Mouse (Mus musculus) brain, embryonic 14.5 days (tissue): ENCODE data around the gene Nenf. TPM values are rescaled to one million over a fixed set of nuclear protein-coding genes. Genes with fewer than 3 reads are reported as not detected.

Experiments used
- DNase-seq: peaks from one replicate; pipeline ENCODE4 v3.0.0-alpha.2; 2011; ENCODE audit warnings: low read depth
- CTCF ChIP-seq: fragments of 200-500 bp; IDR thresholded peaks from 2 replicates; pipeline ENCODE4 v1.5.1; 2012; ENCODE audit warnings: inconsistent platforms, mild to moderate bottlenecking, moderate library complexity, borderline replicate concordance; ENCODE audit not compliant: insufficient read depth, insufficient read length; ENCODE audit errors: extremely low read depth
- POLR2A ChIP-seq: fragments of 200-500 bp; IDR thresholded peaks from 2 replicates; pipeline ENCODE4 v1.6.1; 2012; ENCODE audit warnings: mild to moderate bottlenecking, inconsistent platforms, borderline replicate concordance; ENCODE audit not compliant: poor library complexity, insufficient read depth, insufficient read length, severe bottlenecking; ENCODE audit errors: extremely low read depth
- polyA plus RNA-seq: library from polyadenylated mRNA; depleted of rRNA; stranded (reverse); fragments of >200 nt; gene quantifications from 2 replicates; pipeline ENCODE4 v1.2.3, GENCODE M21; 2012; rRNA removed

Gene Nenf
- polyA plus RNA-seq, 1 experiment, result 118 TPM

DNA sequence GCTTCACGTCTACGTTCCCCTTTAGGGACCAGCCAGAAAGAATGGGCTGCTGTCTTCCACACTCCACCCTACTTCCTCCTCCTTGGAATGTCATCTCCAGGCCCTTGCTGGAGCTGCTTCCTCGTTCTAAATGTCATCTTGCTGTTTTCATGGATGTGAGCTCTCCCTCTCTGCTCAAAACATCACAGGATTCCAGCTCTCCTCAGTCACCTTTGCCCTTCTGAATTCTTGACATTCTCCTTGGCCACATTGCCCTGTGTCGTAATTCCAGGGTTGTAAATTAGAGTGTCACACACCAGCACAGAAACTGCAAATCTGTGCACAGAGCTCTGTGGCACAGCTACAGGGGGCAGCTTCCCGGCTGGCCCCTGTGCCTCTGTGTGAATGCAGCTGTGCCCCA, 50.1 kb downstream of the Nenf start:
- TF ChIP-seq CTCF (no peak), POLR2A (no peak)
- DNase-seq, result no peak

DNA sequence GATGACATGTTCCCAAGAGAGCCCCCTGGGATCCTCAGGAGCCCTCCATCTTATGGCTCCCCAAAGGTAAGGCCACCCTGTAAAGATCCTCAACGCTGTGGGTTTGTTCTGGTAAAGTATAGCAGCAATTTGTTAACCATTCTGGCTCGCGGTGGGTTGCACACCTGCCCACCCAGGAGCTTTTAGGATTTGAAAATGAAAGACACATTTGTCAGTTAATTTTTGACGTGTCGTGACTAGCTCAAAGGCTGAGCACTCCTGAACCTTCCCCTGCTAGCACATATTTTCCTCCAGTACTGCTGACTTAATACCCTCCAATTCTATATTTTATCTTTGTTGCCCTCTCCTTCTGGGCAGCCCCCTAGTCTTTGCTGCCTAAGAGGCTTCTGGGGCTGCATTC, 50.8 kb downstream of the Nenf start:
- TF ChIP-seq POLR2A (no peak), CTCF (no peak)

DNA sequence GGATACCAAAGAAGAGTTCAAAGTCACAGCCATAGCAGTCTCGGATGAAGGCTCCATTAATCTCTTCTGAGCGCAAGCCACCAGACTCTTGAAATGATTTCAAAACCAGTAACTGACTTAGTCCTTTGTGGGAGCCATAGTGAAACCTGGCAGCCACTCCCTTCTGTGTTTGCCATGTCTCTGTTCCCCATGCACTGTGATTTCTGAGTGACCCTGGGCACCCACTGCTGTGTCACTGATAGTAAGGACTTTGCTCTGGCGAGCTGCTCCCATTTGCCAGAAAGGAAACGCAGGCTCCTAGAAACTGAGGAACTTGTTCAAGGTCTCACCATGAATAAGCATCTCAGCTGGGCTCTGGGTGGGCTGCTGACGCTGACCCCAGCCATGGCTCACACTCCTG, 54.5 kb downstream of the Nenf start:
- DNase-seq, result no peak
- no peak for TF ChIP-seq CTCF
- TF ChIP-seq POLR2A, result no peak

More for the DNA sequence above, 50.8 kb downstream of the Nenf start:
- no peak for DNase-seq

DNA sequence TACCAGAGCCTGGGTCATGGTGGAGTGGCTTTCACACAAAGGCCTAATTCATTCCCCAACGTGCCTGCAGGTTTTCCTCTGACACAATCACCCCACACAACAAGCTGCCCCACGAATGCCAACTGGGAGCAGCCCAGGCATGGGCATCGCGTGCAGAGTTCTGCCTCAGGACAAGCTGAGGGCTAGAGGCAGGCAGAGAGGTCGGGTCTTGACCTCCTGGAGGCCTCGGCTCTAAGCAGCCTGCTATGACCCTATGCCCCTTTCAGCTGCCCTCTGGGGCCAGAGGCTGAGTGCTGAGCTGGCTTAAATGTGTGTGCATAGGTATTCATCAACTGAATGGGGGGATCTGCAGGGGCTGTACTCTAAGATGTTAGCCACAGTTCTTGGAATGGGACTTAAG, 56.1 kb downstream of the Nenf start:
- DNase-seq, result no peak
- TF ChIP-seq CTCF (no peak), POLR2A (no peak)

DNA sequence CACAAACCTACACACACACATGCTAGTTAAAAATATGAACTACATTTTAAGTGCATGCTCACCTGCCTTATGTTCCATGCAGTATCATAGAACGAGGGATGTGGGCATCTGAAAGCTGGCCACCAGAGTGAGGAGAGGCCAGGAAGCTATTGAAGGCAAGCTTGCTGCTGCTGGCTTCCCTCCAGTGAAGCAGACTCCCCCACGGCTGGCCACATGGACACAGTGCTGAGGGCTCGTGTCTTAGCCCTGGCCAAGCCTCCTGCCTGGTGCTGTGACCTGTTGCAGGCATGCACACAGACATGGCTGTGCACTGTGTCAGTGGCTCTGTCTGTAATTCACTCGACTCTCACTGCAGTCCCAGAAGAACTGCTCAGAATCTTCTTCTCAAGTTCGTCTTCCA, 58.3 kb downstream of the Nenf start:
- no peak for TF ChIP-seq POLR2A
- no peak for TF ChIP-seq CTCF
- DNase-seq, result no peak

DNA sequence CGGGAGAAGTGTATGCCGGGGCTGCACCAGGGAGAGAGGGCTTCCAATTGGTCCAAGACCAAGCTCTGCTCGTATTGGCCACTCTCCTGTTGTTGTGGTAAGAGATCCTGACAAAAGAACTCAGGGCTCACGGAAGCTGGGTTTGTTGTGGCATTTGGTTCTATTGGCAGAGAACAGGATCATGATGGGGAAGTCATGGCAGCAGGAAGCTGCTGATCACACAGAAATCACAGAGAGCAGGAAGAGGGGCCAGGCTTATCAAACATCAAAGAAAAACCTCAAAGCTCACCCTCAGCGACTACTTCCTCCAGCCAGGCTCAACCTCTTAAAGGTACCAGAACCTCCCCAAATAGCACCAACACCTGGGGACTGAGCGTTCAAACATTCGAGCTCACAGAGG, 58.9 kb downstream of the Nenf start:
- DNase-seq, result peak; percentile 29
- no peak for TF ChIP-seq POLR2A
- no peak for TF ChIP-seq CTCF

DNA sequence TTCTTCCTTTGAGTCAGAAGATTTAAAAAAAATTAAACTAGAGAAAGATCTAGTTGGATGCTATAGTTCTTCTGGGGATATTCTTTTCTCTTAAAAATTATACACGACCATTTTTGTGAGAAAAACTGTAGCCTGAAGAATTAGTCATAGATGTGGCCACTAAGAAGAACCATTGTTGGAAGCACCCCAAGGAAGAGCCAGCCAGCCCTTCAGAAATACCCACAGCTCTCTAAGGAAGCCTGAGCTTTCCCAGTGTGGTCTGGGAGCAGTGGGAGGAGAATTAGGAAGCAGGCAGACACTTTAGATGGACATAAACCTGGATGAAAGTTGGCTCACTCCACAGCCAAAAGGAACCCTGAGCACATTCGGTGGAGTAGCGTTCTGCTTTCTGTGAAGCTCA, 59.5 kb downstream of the Nenf start:
- DNase-seq, result no peak
- no peak for TF ChIP-seq POLR2A
- no peak for TF ChIP-seq CTCF

DNA sequence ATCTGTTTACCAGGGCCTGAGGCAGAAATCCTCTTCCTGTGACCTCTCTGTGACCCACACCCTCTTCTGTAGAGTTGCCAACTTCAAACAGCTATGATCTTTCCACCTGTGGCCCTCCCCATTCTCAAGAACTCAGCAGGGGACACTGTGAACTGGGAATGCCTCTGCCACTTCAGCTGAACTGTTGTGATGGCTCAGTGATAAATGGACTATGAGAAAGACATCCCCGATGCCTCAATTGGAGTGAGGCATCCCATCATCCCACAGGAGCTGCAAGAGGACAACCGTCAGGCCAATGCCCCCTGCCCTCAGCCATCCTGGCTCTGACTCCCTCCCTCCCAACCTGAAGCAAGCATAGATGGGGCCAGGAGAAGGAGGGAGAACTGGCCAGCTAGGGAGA, 60.0 kb downstream of the Nenf start:
- DNase-seq, result no peak
- TF ChIP-seq POLR2A (no peak), CTCF (no peak)

DNA sequence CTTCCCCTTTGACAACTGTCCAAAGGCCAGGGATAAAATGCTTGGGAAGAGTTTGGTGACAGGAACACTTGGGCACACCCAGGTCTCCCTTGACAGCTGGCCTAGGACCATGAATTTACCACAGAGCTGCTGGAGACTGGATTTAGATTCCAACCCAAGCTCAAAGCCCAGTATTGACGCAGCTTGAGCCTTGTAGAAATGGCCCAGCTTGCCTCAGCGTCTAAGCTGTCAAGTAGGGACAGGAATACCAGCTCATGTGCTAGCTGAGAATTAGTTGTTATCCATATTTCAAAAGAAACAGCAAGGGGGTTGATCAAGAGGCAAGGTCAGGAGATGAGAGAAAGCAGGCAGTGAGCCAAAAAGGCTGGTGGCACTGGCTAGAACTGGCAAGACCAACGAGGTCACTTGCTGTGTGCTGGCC, 60.6 kb downstream of the Nenf start:
- no peak for DNase-seq

More for the DNA sequence above, 60.6 kb downstream of the Nenf start:
- no peak for TF ChIP-seq POLR2A
- no peak for TF ChIP-seq CTCF

Other genes starting within 250 kb of the Nenf start
- 1.6 and 2.2 TPM in 2 replicates for gene Batf3, start 220.3 kb downstream of the Nenf start, polyA plus RNA-seq
- gene Fam71a, start 153.4 kb downstream of the Nenf start, polyA plus RNA-seq, result not detected in 2 replicates
- 1.0 and 1.5 TPM in 2 replicates for gene Atf3, start 100.2 kb downstream of the Nenf start, polyA plus RNA-seq
- gene Tmem206, start 7.7 kb upstream of the Nenf start, polyA plus RNA-seq, result 30.7 and 35.6 TPM in 2 replicates
- gene Ppp2r5a, start 85.1 kb upstream of the Nenf start, polyA plus RNA-seq, result 15.9 and 16.8 TPM in 2 replicates